Comparison of ENCODE assay signal across 7 mouse cellular contexts in genomic region chr15:99874612-99875333, GRCm38 (mm10). TPM values are rescaled to one million over a fixed set of nuclear protein-coding genes. Genes with fewer than 3 reads are reported as not detected.
A peak's percentile ranks its signal among the peaks of the same experiment; 100 is the strongest.
DNase-seq lines count a peak whose midpoint lies in the region; ATAC-seq and TF ChIP-seq lines count a peak whose summit lies in the region.

No protein-coding gene starts in this region.

- TF ChIP-seq CTCF in CH12.LX (conservative IDR thresholded peaks at IDR 0.05 in 1 of 2, IDR thresholded peaks at IDR 0.05 in 1 of 2; ENCODE audit: low read depth in 2 of 2, low read length in 2 of 2): no peak
- TF ChIP-seq CTCF in MEL (IDR thresholded peaks at IDR 0.05 in 2 of 3, conservative IDR thresholded peaks at IDR 0.05 in 1 of 3; ENCODE audit: control insufficient read depth in 1 of 3, insufficient read depth in 1 of 3, low read depth in 2 of 3, low read length in 3 of 3, poor library complexity in 1 of 3, severe bottlenecking in 1 of 3): no peak

- DNase-seq in CH12.LX (ENCODE audit: extremely low read depth) (no peak), MEL (ENCODE audit: low read depth, low spot score) (peak; percentile 16)
- peak; percentile 57 for DNase-seq in embryonic facial prominence, embryonic 14.5 days (ENCODE audit: low spot score)
- DNase-seq in hindbrain, embryonic 14.5 days (ENCODE audit: low spot score): peak; percentile 31
- DNase-seq in thymus, adult 18-20 months: no peak

- TF ChIP-seq EP300 in CH12.LX (IDR thresholded peaks at IDR 0.05; ENCODE audit: low read length) (no peak), MEL (IDR thresholded peaks at IDR 0.05; ENCODE audit: low read depth in 1 of 2, low read length in 2 of 2) (no peak)

- no peak for TF ChIP-seq POLR2A in CH12.LX (IDR thresholded peaks at IDR 0.05; ENCODE audit: low read depth, low read length)
- peak in 1 of 2 experiments; percentile 28; a peak in 1 of 4 replicates for TF ChIP-seq POLR2A in MEL (IDR thresholded peaks at IDR 0.05; ENCODE audit: control insufficient read depth in 1 of 2, insufficient read depth in 1 of 2, low read depth in 1 of 2, low read length in 2 of 2, poor library complexity in 1 of 2)

- peak overlapping the region in 2 of 3 experiments; percentile 55 to 74 for H3K4me3 ChIP-seq in CH12.LX (replicated peaks in 1 of 3; ENCODE audit: low read depth in 2 of 3, low read length in 2 of 3, poor library complexity in 1 of 3)
- peak overlapping the region; percentile 13 to 44; a peak in 3 of 4 replicates for H3K4me3 ChIP-seq in MEL (ENCODE audit: control insufficient read depth in 1 of 2, insufficient read depth in 1 of 2, low read depth in 2 of 2, low read length in 2 of 2)
- peak overlapping the region; percentile 79 for H3K4me3 ChIP-seq in embryonic facial prominence, embryonic 14.5 days (ENCODE audit: low read depth, low read length)
- H3K4me3 ChIP-seq in hindbrain, embryonic 14.5 days (replicated peaks; ENCODE audit: low read length): peak overlapping the region; percentile 59
- H3K4me3 ChIP-seq in limb, embryonic 15.5 days: peak overlapping the region; percentile 70
- H3K4me3 ChIP-seq in neural tube, embryonic 13.5 days: peak overlapping the region; percentile 82

- no peak overlapping the region for H3K27ac ChIP-seq in CH12.LX (ENCODE audit: insufficient read depth, low read depth)
- no peak overlapping the region for H3K27ac ChIP-seq in MEL (ENCODE audit: control insufficient read depth, low read depth, low read length)
- no peak overlapping the region for H3K27ac ChIP-seq in embryonic facial prominence, embryonic 14.5 days (replicated peaks; ENCODE audit: low read depth, low read length)
- H3K27ac ChIP-seq in hindbrain, embryonic 14.5 days: no peak overlapping the region
- 0 out of 2 replicates have a peak overlapping the region, but pooled peaks have one; percentile 18 for H3K27ac ChIP-seq in limb, embryonic 15.5 days
- H3K27ac ChIP-seq in neural tube, embryonic 13.5 days (replicated peaks): no peak overlapping the region

- ATAC-seq in embryonic facial prominence, embryonic 14.5 days (ENCODE audit: low read depth): peak; percentile 59
- ATAC-seq in hindbrain, embryonic 14.5 days (ENCODE audit: low FRiP score): no peak
- ATAC-seq in limb, embryonic 15.5 days (ENCODE audit: insufficient number of reproducible peaks, low FRiP score, low TSS enrichment, low read depth): peak; percentile 44; the same call in 1 of the 2 replicates
- ATAC-seq in neural tube, embryonic 13.5 days (ENCODE audit: low read depth): peak; percentile 37

- peak overlapping the region; percentile 66 for H3K4me2 ChIP-seq in CH12.LX (ENCODE audit: insufficient read depth, low read depth, poor library complexity, severe bottlenecking)
- peak overlapping the region; percentile 99 for H3K4me2 ChIP-seq in embryonic facial prominence, embryonic 14.5 days (ENCODE audit: low read depth, low read length)
- H3K4me2 ChIP-seq in hindbrain, embryonic 14.5 days (replicated peaks): peak overlapping the region; percentile 78
- peak overlapping the region; percentile 97 for H3K4me2 ChIP-seq in limb, embryonic 15.5 days
- H3K4me2 ChIP-seq in neural tube, embryonic 13.5 days: peak overlapping the region; percentile 95

- H3K27me3 ChIP-seq in CH12.LX (replicated peaks): peaks cover 8% of the 10 kb centered on the region
- H3K27me3 ChIP-seq in MEL (ENCODE audit: control insufficient read depth in 1 of 2, insufficient read depth in 2 of 2, low read length in 2 of 2): peaks cover 12 to 15% of the 10 kb centered on the region in 2 experiments
- no peaks in the 10 kb centered on the region for H3K27me3 ChIP-seq in embryonic facial prominence, embryonic 14.5 days (replicated peaks; ENCODE audit: control insufficient read depth, insufficient read depth, low read length)
- H3K27me3 ChIP-seq in hindbrain, embryonic 14.5 days (ENCODE audit: control insufficient read depth, insufficient read depth, low read length): no peaks in the 10 kb centered on the region
- H3K27me3 ChIP-seq in limb, embryonic 15.5 days: no peaks in the 10 kb centered on the region
- no peaks in the 10 kb centered on the region for H3K27me3 ChIP-seq in neural tube, embryonic 13.5 days

- no peaks in the 10 kb centered on the region for H3K79me2 ChIP-seq in CH12.LX (replicated peaks; ENCODE audit: control insufficient read depth, extremely low read depth, insufficient read depth, poor library complexity, severe bottlenecking)
- no peaks in the 10 kb centered on the region for H3K79me2 ChIP-seq in MEL (ENCODE audit: control insufficient read depth, insufficient read depth, low read length, poor library complexity)

- WGBS in embryonic facial prominence, embryonic 14.5 days: 5% methylated on average over 24 of the region's 30 CpGs
- 6% methylated on average over 30 of the region's 30 CpGs for WGBS in hindbrain, embryonic 14.5 days
- 5% methylated on average over 30 of the region's 30 CpGs for WGBS in limb, embryonic 15.5 days
- WGBS in neural tube, embryonic 13.5 days: 7% methylated on average over 30 of the region's 30 CpGs

- dilution Hi-C loops in CH12.LX (cut with MboI; ENCODE audit: extremely low pct_ligation_motif_present, extremely low pct_unique_long_range_greater_than_20kb, low sequenced_read_pairs): no loop called here

- in situ Hi-C loops in CH12.LX (cut with MboI; ENCODE audit: low pct_ligation_motif_present, low pct_unique_long_range_greater_than_20kb, low sequenced_read_pairs): no loop called here

- H3K9me3 ChIP-seq in CH12.LX (replicated peaks; ENCODE audit: low read length) (no peaks in the 10 kb centered on the region), MEL (replicated peaks; ENCODE audit: insufficient read depth, low read length) (no peaks in the 10 kb centered on the region)
- H3K9me3 ChIP-seq in embryonic facial prominence, embryonic 14.5 days (ENCODE audit: control insufficient read depth, low read length): no peaks in the 10 kb centered on the region
- H3K9me3 ChIP-seq in hindbrain, embryonic 14.5 days (ENCODE audit: control insufficient read depth, low read length): no peaks in the 10 kb centered on the region
- no peaks in the 10 kb centered on the region for H3K9me3 ChIP-seq in limb, embryonic 15.5 days
- no peaks in the 10 kb centered on the region for H3K9me3 ChIP-seq in neural tube, embryonic 13.5 days

- 0 out of 2 replicates have a peak overlapping the region, but pooled peaks have one; percentile 11 for H3K9ac ChIP-seq in CH12.LX (ENCODE audit: insufficient read depth, low read depth)
- no peak overlapping the region for H3K9ac ChIP-seq in MEL (ENCODE audit: control insufficient read depth, low read depth, low read length, poor library complexity, severe bottlenecking)
- peak overlapping the region; percentile 69 for H3K9ac ChIP-seq in embryonic facial prominence, embryonic 14.5 days (ENCODE audit: low read depth, low read length)
- peak overlapping the region; percentile 67 for H3K9ac ChIP-seq in hindbrain, embryonic 14.5 days
- H3K9ac ChIP-seq in limb, embryonic 15.5 days: peak overlapping the region; percentile 65
- H3K9ac ChIP-seq in neural tube, embryonic 13.5 days: peak overlapping the region; percentile 80

- TF ChIP-seq RAD21 in CH12.LX (IDR thresholded peaks at IDR 0.05; ENCODE audit: low read depth, low read length) (no peak), MEL (IDR thresholded peaks at IDR 0.05; ENCODE audit: low read depth, low read length) (no peak)

- no peaks in the 10 kb centered on the region for H3K36me3 ChIP-seq in CH12.LX (replicated peaks in 1 of 2; ENCODE audit: control insufficient read depth in 1 of 2, insufficient read depth in 1 of 2, low read length in 1 of 2)
- no peaks in the 10 kb centered on the region for H3K36me3 ChIP-seq in MEL (ENCODE audit: control insufficient read depth in 1 of 2, insufficient read depth in 2 of 2, low read length in 2 of 2)
- no peaks in the 10 kb centered on the region for H3K36me3 ChIP-seq in embryonic facial prominence, embryonic 14.5 days (ENCODE audit: control insufficient read depth, insufficient read depth, low read length)
- no peaks in the 10 kb centered on the region for H3K36me3 ChIP-seq in hindbrain, embryonic 14.5 days (replicated peaks; ENCODE audit: control insufficient read depth, insufficient read depth)
- no peaks in the 10 kb centered on the region for H3K36me3 ChIP-seq in limb, embryonic 15.5 days
- H3K36me3 ChIP-seq in neural tube, embryonic 13.5 days: no peaks in the 10 kb centered on the region

- peaks cover 3 to 17% of the 10 kb centered on the region in 2 experiments; a peak in 2 of 4 replicates for H3K4me1 ChIP-seq in CH12.LX (ENCODE audit: control insufficient read depth in 1 of 2, insufficient read depth in 2 of 2)
- H3K4me1 ChIP-seq in MEL (ENCODE audit: control insufficient read depth in 1 of 2, insufficient read depth in 2 of 2, low read length in 2 of 2): peaks cover 0 to 16% of the 10 kb centered on the region in 2 experiments; a peak in 2 of 4 replicates
- peaks cover 6% of the 10 kb centered on the region; the same call in 1 of the 2 replicates for H3K4me1 ChIP-seq in embryonic facial prominence, embryonic 14.5 days (ENCODE audit: control insufficient read depth, insufficient read depth, low read length)
- H3K4me1 ChIP-seq in hindbrain, embryonic 14.5 days (replicated peaks; ENCODE audit: control insufficient read depth, insufficient read depth, low read length): 0 out of 2 replicates have a peak, but pooled peaks cover 8% of the 10 kb centered on the region
- peaks cover 15% of the 10 kb centered on the region; the same call in 1 of the 2 replicates for H3K4me1 ChIP-seq in limb, embryonic 15.5 days
- peaks cover 15% of the 10 kb centered on the region for H3K4me1 ChIP-seq in neural tube, embryonic 13.5 days (replicated peaks)

TF ChIP-seq in CH12.LX, 34 proteins besides CTCF, POLR2A, EP300 and RAD21 (continues in another document):
- no peak for TF ChIP-seq TCF12 (IDR thresholded peaks at IDR 0.05; ENCODE audit: low read depth, low read length)
- TF ChIP-seq USF1 (IDR thresholded peaks at IDR 0.05; ENCODE audit: low read depth, low read length): no peak
- no peak for TF ChIP-seq UBTF (IDR thresholded peaks at IDR 0.05; ENCODE audit: low read depth, low read length)

TF ChIP-seq in MEL, 35 proteins besides CTCF, POLR2A, EP300 and RAD21 (continues in another document):
- TF ChIP-seq E2F4 (IDR thresholded peaks at IDR 0.05; ENCODE audit: borderline replicate concordance, low read depth, low read length): no peak
- no peak for TF ChIP-seq CHD2 (IDR thresholded peaks at IDR 0.05; ENCODE audit: low read length)
- TF ChIP-seq SMC3 (IDR thresholded peaks at IDR 0.05; ENCODE audit: low read depth, low read length): no peak

RNA-seq across cellular contexts. Expression of gene Lima1, which starts 0.5 kb away (rescaled TPM):
- total RNA-seq in CH12.LX (2012; rRNA removed): 16.8 and 18.7 TPM in 2 replicates
- total RNA-seq in CH12.LX (2014; rRNA removed): 10.0 and 10.3 TPM in 2 replicates
- polyA plus RNA-seq in CH12.LX (2012; ENCODE audit: insufficient read length, low read depth): 24.4 and 26.9 TPM in 2 replicates
- 0.88 and 1.1 TPM in 2 replicates for total RNA-seq in MEL (2012; rRNA removed)
- 1 to 10 TPM in 1 of 2 experiments, not detected in 1; 7.9 TPM for polyA plus RNA-seq in MEL (2012; ENCODE audit: insufficient read depth in 1 of 2, insufficient read length in 2 of 2, low read depth in 1 of 2, low replicate concordance in 2 of 2, missing spikeins in 1 of 2)
- polyA plus RNA-seq in embryonic facial prominence, embryonic 14.5 days (2014; fragmentation: Nextera tagmentation; extraction: Ambion mirVana): 66.6 and 72.6 TPM in 2 replicates
- polyA plus RNA-seq in hindbrain, embryonic 14.5 days (2014; fragmentation: Nextera tagmentation; extraction: Ambion mirVana): 11.2 and 14.5 TPM in 2 replicates
- polyA plus RNA-seq in limb, embryonic 15.5 days (2015; fragmentation: Nextera tagmentation; extraction: Ambion mirVana): 90.2 and 91.6 TPM in 2 replicates
- polyA plus RNA-seq in neural tube, embryonic 13.5 days (2015; fragmentation: Nextera tagmentation; extraction: Ambion mirVana): 28.4 and 35.5 TPM in 2 replicates

Comparison
In these comparisons a context has a peak if more than half of its experiments do, and no peak if none do; other contexts are left out.
1. DNase-seq: peak in MEL (single experiment), embryonic facial prominence, embryonic 14.5 days (single experiment) and hindbrain, embryonic 14.5 days (single experiment); none in CH12.LX (single experiment) and thymus, adult 18-20 months (0 of 2).
2. H3K4me3 ChIP-seq: peak in every context shown above with its lines; median percentile 82 in neural tube, embryonic 13.5 days; 79 in embryonic facial prominence, embryonic 14.5 days; 70 in limb, embryonic 15.5 days; 64 in CH12.LX; 59 in hindbrain, embryonic 14.5 days; 28 in MEL.
3. Peak in every context shown above with its lines, with median percentiles within 50 percentile points of each other: H3K4me2 ChIP-seq.